ENCODE assay signal across 15 mouse cellular contexts in the genomic region with DNA sequence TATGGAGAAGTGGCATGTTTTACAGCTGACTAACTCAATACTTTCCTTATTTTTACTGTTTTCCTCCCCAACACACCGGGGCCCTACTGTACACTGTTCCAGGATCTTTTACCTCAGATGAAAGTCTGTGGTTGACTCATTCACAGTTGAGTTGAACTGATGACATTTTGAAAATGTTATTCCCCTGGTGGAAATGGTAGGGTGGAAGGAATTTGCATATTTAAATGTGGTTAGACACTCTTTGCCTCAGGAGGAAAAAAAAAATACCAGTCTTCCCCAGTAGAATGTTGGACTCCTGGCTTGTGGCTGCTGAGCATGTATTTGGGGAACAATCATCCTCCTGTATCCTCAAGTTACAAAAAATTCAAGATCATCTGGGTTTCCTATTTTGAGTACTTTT.
"Had no signal": no experiment of that assay in that cellular context is flagged by ENCODE, and none has a peak within 500 bp of the region (broad histone marks: within the 10 kb centered on the region; RNA-seq: fewer than 3 reads in every experiment).

No protein-coding gene starts in this region.

- ATAC-seq: liver, postnatal 0 days; lung, postnatal 0 days; midbrain, embryonic 13.5 days; midbrain, embryonic 16.5 days had no signal

- DNase-seq: liver, postnatal 0 days; lung, adult 2 months; lung, postnatal 14 days; lung, postnatal 4 days; retina, postnatal 1 day; right cerebral cortex, adult 18-20 months; right cerebral cortex, postnatal 25 days; right cerebral cortex, postnatal 4 days; spleen, adult 18-20 months; thymus, adult 18-20 months; thymus, postnatal 14 days; thymus, postnatal 36 days had no signal
